Mouse (Mus musculus): ENCODE data around the gene Gm42742.

DNA sequence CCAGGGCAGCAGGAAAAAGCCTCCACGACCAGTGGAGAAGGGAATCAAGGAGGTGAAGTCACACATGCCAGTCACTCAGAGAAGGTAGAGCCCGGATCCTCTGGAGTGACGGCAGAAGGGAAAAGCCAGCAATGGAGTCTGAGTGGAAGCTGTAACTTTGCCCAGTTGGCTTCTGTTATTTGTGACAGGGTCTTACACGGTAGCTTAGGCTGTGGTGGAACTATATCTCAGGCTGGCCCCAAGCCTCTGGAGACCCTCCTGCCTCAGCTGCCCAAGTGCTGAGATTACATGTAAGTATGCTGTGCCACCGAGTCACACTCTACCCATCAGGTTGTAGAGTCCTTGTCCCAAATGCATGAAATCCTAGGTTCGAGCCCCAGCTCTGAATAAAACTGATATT, 7.5 kb downstream of the Gm42742 start:
- TF ChIP-seq CTCF (IDR thresholded peaks at IDR 0.05 in 2 of 3, conservative IDR thresholded peaks at IDR 0.05 in 1 of 3; ENCODE audit: control insufficient read depth in 1 of 3, insufficient read depth in 1 of 3, low read depth in 2 of 3, low read length in 3 of 3, poor library complexity in 1 of 3, severe bottlenecking in 1 of 3) (no peak), MEF2A (IDR thresholded peaks at IDR 0.05; ENCODE audit: extremely low read depth, insufficient replicate concordance, low read depth, low read length, poor library complexity, severe bottlenecking) (no peak), MAZ (IDR thresholded peaks at IDR 0.05; ENCODE audit: low read depth, low read length) (no peak)

Measured in MEL (cell line).